9 mouse cellular contexts compared by ENCODE assay signal in the genomic region with DNA sequence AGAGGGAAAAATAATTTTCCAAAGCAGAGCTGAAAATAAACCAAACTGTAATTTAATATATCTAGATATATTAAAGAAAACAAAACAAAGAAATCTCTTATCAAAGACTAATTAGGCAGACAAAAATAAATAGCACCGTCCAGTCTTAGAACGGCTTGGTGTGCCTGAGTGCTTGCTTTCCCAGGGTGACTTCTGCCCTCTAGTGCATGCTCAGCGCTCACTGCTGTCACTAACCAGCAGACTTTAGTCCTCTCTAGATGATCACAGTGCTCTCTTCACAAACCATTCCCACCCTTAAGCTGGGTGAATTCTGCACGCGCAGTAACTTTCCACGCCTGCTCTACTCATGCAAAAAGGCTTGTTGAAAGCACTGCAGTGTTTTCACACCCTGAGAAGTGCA. TPM values are rescaled to one million over a fixed set of nuclear protein-coding genes. Genes with fewer than 3 reads are reported as not detected.
DNase-seq lines count a peak whose midpoint lies in the region; ATAC-seq lines count a peak whose summit lies in the region.
"Had no signal": no experiment of that assay in that cellular context is flagged by ENCODE, and none has a peak within 500 bp of the region (broad histone marks: within the 10 kb centered on the region; RNA-seq: fewer than 3 reads in every experiment).

No protein-coding gene starts in this region.

- H3K9ac ChIP-seq in embryonic facial prominence, embryonic 11.5 days (replicated peaks; ENCODE audit: low read length), result no peak overlapping the region
- H3K9ac ChIP-seq in midbrain, embryonic 14.5 days (replicated peaks; ENCODE audit: low read length), result no peak overlapping the region
- H3K9ac ChIP-seq in midbrain, embryonic 15.5 days, result no peak overlapping the region
- H3K9ac ChIP-seq: hindbrain, embryonic 15.5 days had no signal

- ATAC-seq in embryonic facial prominence, embryonic 11.5 days (replicated peaks; ENCODE audit: insufficient number of reproducible peaks, low FRiP score, low TSS enrichment, low read depth), result no peak
- ATAC-seq in midbrain, embryonic 14.5 days (ENCODE audit: low FRiP score, low TSS enrichment), result no peak
- ATAC-seq in midbrain, embryonic 15.5 days (replicated peaks), result no peak
- no peak for ATAC-seq in activated CD4-positive, CD25-positive, alpha-beta regulatory T cell, adult 4 months

- DNase-seq in embryonic facial prominence, embryonic 11.5 days (ENCODE audit: low spot score), result peak; percentile 14
- DNase-seq in embryonic facial prominence, embryonic 10.5 days (ENCODE audit: low spot score), result no peak
- peak; percentile 50 for DNase-seq in midbrain, embryonic 14.5 days
- peak; percentile 36 for DNase-seq in cerebellum, adult 9-10 months
- peak; percentile 67 for DNase-seq in lung, postnatal 10 days
- no peak for DNase-seq in right cerebral cortex, postnatal 4 days

- H3K27me3 ChIP-seq in embryonic facial prominence, embryonic 11.5 days (ENCODE audit: control insufficient read depth, insufficient read depth, low read length), result no peaks in the 10 kb centered on the region
- no peaks in the 10 kb centered on the region for H3K27me3 ChIP-seq in embryonic facial prominence, embryonic 10.5 days (replicated peaks; ENCODE audit: low read depth, poor library complexity, severe bottlenecking)
- no peaks in the 10 kb centered on the region for H3K27me3 ChIP-seq in midbrain, embryonic 14.5 days (ENCODE audit: control insufficient read depth, insufficient read depth, low read length)
- no peaks in the 10 kb centered on the region for H3K27me3 ChIP-seq in midbrain, embryonic 15.5 days (replicated peaks)
- H3K27me3 ChIP-seq: hindbrain, embryonic 15.5 days had no signal

- no peak overlapping the region for H3K4me2 ChIP-seq in embryonic facial prominence, embryonic 11.5 days (ENCODE audit: low read depth, low read length)
- H3K4me2 ChIP-seq in midbrain, embryonic 14.5 days (ENCODE audit: low read length), result no peak overlapping the region
- no peak overlapping the region for H3K4me2 ChIP-seq in midbrain, embryonic 15.5 days
- H3K4me2 ChIP-seq: hindbrain, embryonic 15.5 days had no signal

- no peaks in the 10 kb centered on the region for H3K36me3 ChIP-seq in embryonic facial prominence, embryonic 11.5 days (replicated peaks; ENCODE audit: control insufficient read depth, insufficient read depth, low read depth, low read length)
- H3K36me3 ChIP-seq in embryonic facial prominence, embryonic 10.5 days (replicated peaks), result peaks cover 91% of the 10 kb centered on the region
- peaks cover 43% of the 10 kb centered on the region for H3K36me3 ChIP-seq in midbrain, embryonic 14.5 days (ENCODE audit: control insufficient read depth, insufficient read depth, low read length)
- peaks cover 26% of the 10 kb centered on the region for H3K36me3 ChIP-seq in midbrain, embryonic 15.5 days (replicated peaks)

- WGBS in embryonic facial prominence, embryonic 11.5 days, result 73% methylated on average over 6 of the region's 6 CpGs
- WGBS in embryonic facial prominence, embryonic 10.5 days, result 80% methylated on average over 6 of the region's 6 CpGs
- 70% methylated on average over 6 of the region's 6 CpGs for WGBS in midbrain, embryonic 14.5 days
- WGBS in midbrain, embryonic 15.5 days, result 68% methylated on average over 6 of the region's 6 CpGs

- H3K9me3 ChIP-seq in embryonic facial prominence, embryonic 11.5 days (replicated peaks; ENCODE audit: control insufficient read depth, low read length), result no peaks in the 10 kb centered on the region
- no peaks in the 10 kb centered on the region for H3K9me3 ChIP-seq in embryonic facial prominence, embryonic 10.5 days
- no peaks in the 10 kb centered on the region for H3K9me3 ChIP-seq in midbrain, embryonic 14.5 days (ENCODE audit: control insufficient read depth, low read length)
- H3K9me3 ChIP-seq in midbrain, embryonic 15.5 days, result no peaks in the 10 kb centered on the region
- H3K9me3 ChIP-seq: hindbrain, embryonic 15.5 days had no signal

- no peaks in the 10 kb centered on the region for H3K4me1 ChIP-seq in embryonic facial prominence, embryonic 11.5 days (ENCODE audit: control insufficient read depth, insufficient read depth, low read length)
- H3K4me1 ChIP-seq in embryonic facial prominence, embryonic 10.5 days, result no peaks in the 10 kb centered on the region
- no peaks in the 10 kb centered on the region for H3K4me1 ChIP-seq in midbrain, embryonic 14.5 days (ENCODE audit: control insufficient read depth, insufficient read depth, low read length)
- no peaks in the 10 kb centered on the region for H3K4me1 ChIP-seq in midbrain, embryonic 15.5 days
- H3K4me1 ChIP-seq: hindbrain, embryonic 15.5 days had no signal

- no peak overlapping the region for H3K4me3 ChIP-seq in embryonic facial prominence, embryonic 11.5 days (ENCODE audit: low read depth, low read length)
- H3K4me3 ChIP-seq in embryonic facial prominence, embryonic 10.5 days, result no peak overlapping the region
- no peak overlapping the region for H3K4me3 ChIP-seq in midbrain, embryonic 14.5 days (replicated peaks; ENCODE audit: low read depth, low read length)
- no peak overlapping the region for H3K4me3 ChIP-seq in midbrain, embryonic 15.5 days
- H3K4me3 ChIP-seq: hindbrain, embryonic 15.5 days had no signal

- no peak overlapping the region for H3K27ac ChIP-seq in embryonic facial prominence, embryonic 11.5 days (replicated peaks; ENCODE audit: low read depth, low read length)
- H3K27ac ChIP-seq in embryonic facial prominence, embryonic 10.5 days (replicated peaks), result no peak overlapping the region
- no peak overlapping the region for H3K27ac ChIP-seq in midbrain, embryonic 14.5 days (replicated peaks; ENCODE audit: low read depth, low read length)
- no peak overlapping the region for H3K27ac ChIP-seq in midbrain, embryonic 15.5 days
- H3K27ac ChIP-seq: hindbrain, embryonic 15.5 days had no signal

RNA-seq across cellular contexts. Expression of a gene that starts 28.9 kb away (rescaled TPM):
- 262 and 278 TPM in 2 replicates for polyA plus RNA-seq in embryonic facial prominence, embryonic 11.5 days (2014; fragmentation: Nextera tagmentation; extraction: Ambion mirVana)
- polyA plus RNA-seq in embryonic facial prominence, embryonic 10.5 days (2016; fragmentation: Nextera tagmentation; extraction: Ambion mirVana), result 225 and 237 TPM in 2 replicates
- 167 and 184 TPM in 2 replicates for polyA plus RNA-seq in midbrain, embryonic 14.5 days (2014; fragmentation: Nextera tagmentation; extraction: Ambion mirVana)
- 210 and 216 TPM in 2 replicates for polyA plus RNA-seq in midbrain, embryonic 15.5 days (2015; fragmentation: Nextera tagmentation; extraction: Ambion mirVana)
- polyA plus RNA-seq in activated CD4-positive, CD25-positive, alpha-beta regulatory T cell, adult 4 months (2017; shearing (Covaris generic)), result 100 to 1,000 TPM; 118 to 135 TPM

RNA-seq across cellular contexts. Expression of a gene that starts 51.3 kb away (rescaled TPM):
- polyA plus RNA-seq in embryonic facial prominence, embryonic 11.5 days (2014; fragmentation: Nextera tagmentation; extraction: Ambion mirVana), result 7.7 and 8.2 TPM in 2 replicates
- polyA plus RNA-seq in embryonic facial prominence, embryonic 10.5 days (2016; fragmentation: Nextera tagmentation; extraction: Ambion mirVana), result 10.5 and 11.0 TPM in 2 replicates
- polyA plus RNA-seq in midbrain, embryonic 14.5 days (2014; fragmentation: Nextera tagmentation; extraction: Ambion mirVana), result 3.0 and 3.6 TPM in 2 replicates
- polyA plus RNA-seq in midbrain, embryonic 15.5 days (2015; fragmentation: Nextera tagmentation; extraction: Ambion mirVana), result 3.7 and 3.8 TPM in 2 replicates
- polyA plus RNA-seq in activated CD4-positive, CD25-positive, alpha-beta regulatory T cell, adult 4 months (2017; shearing (Covaris generic)), result 1 to 10 TPM; 6.4 to 8.4 TPM

Comparison
In these comparisons a context has a peak if more than half of its experiments do, and no peak if none do; other contexts are left out.
1. DNase-seq: peak in embryonic facial prominence, embryonic 11.5 days (single experiment), midbrain, embryonic 14.5 days (single experiment), cerebellum, adult 9-10 months (single experiment) and lung, postnatal 10 days (single experiment); none in embryonic facial prominence, embryonic 10.5 days (single experiment) and right cerebral cortex, postnatal 4 days (single experiment).